Mouse (Mus musculus) fibroblast of lung, adult 2 months (primary cell): Measurements from ENCODE around the gene Gsk3a.
A peak's percentile ranks its signal among the peaks of the same experiment; 100 is the strongest.

Experiments used
- DNase-seq: peaks from one replicate; pipeline ENCODE4 v3.0.0-alpha.2; 2011; ENCODE audit warnings: low read depth

Gsk3a gene

GRCm38 (mm10) chr7:25249314-25250140 is 11.9 kb upstream of the Gsk3a start:
- peak; percentile 33 for DNase-seq

- no peak for DNase-seq
Measured at GRCm38 (mm10) chr7:25248846-25249313, 11.2 kb upstream of the Gsk3a start.

- DNase-seq, result peak; percentile 45
Measured at GRCm38 (mm10) chr7:25248018-25248647, 10.5 kb upstream of the Gsk3a start.

GRCm38 (mm10) chr7:25247498-25247897 is 9.8 kb upstream of the Gsk3a start:
- DNase-seq, result no peak

- DNase-seq, result peak; percentile 54
Measured at GRCm38 (mm10) chr7:25246759-25247137, 9.1 kb upstream of the Gsk3a start.

GRCm38 (mm10) chr7:25246079-25246758 is 8.6 kb upstream of the Gsk3a start:
- DNase-seq, result no peak

GRCm38 (mm10) chr7:25244562-25245369 is 7.1 kb upstream of the Gsk3a start:
- no peak for DNase-seq

- DNase-seq, result no peak
Measured at GRCm38 (mm10) chr7:25243361-25243760, 5.7 kb upstream of the Gsk3a start.

- peak; percentile 65 for DNase-seq
Measured at GRCm38 (mm10) chr7:25241062-25241461, 3.4 kb upstream of the Gsk3a start.

- DNase-seq, result no peak
Measured at GRCm38 (mm10) chr7:25240631-25241030, 3.0 kb upstream of the Gsk3a start.

GRCm38 (mm10) chr7:25238829-25239623 is 1.4 kb upstream of the Gsk3a start:
- peak; percentile 79 for DNase-seq

- DNase-seq, result peak; percentile 96
Measured at GRCm38 (mm10) chr7:25238015-25238706, 510 bp upstream of the Gsk3a start.

- no peak for DNase-seq
Measured at GRCm38 (mm10) chr7:25235526-25235925, 2.1 kb downstream of the Gsk3a start.

GRCm38 (mm10) chr7:25233061-25233460 is 4.6 kb downstream of the Gsk3a start:
- no peak for DNase-seq

- DNase-seq, result no peak
Measured at GRCm38 (mm10) chr7:25232101-25232648, 5.5 kb downstream of the Gsk3a start.

GRCm38 (mm10) chr7:25230690-25231285 is 6.9 kb downstream of the Gsk3a start:
- no peak for DNase-seq

GRCm38 (mm10) chr7:25227523-25228300 is 9.9 kb downstream of the Gsk3a start:
- no peak for DNase-seq

GRCm38 (mm10) chr7:25222275-25222967 is 15.2 kb downstream of the Gsk3a start:
- no peak for DNase-seq
